Mouse (Mus musculus): ENCODE data around the gene Plekha6. TPM values are rescaled to one million over a fixed set of nuclear protein-coding genes. Genes with fewer than 3 reads are reported as not detected.

Plekha6 gene
- polyA plus RNA-seq, 1 experiment = 104 TPM

DNA sequence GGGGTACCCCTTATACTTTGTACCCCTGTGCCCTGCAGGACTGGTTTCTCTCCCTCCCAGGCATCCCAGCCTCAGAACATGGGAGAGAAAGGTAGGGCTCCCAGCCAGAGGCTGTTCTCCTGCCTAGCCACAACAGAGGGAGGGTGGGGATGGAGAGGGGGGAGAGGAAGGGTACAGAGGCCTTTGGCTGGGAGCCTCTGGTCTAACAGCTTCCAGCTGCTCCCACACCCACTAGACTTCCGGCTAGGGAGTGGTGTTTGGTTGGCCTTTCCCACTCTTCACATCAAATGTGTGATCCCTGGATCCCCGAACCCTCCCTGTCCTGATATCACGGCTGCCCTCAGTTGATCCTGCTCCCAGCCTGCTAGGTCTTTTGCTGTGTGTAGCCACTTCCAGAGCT is 76.9 kb downstream of the Plekha6 start:
- Histone ChIP-seq H3K27me3 (ENCODE audit: control insufficient read depth, insufficient read depth, low read length) (no peaks in the 10 kb centered on the region), H3K4me3 (ENCODE audit: low read depth, low read length) (peak overlapping the region; percentile 14), H3K27ac (ENCODE audit: insufficient read depth, low read depth, low read length) (peak overlapping the region; percentile 46), H3K4me1 (ENCODE audit: control insufficient read depth, insufficient read depth, insufficient read length, low read length) (peaks cover 46% of the 10 kb centered on the region), H3K36me3 (ENCODE audit: control insufficient read depth, insufficient read depth, low read length) (0 out of 2 replicates have a peak, but pooled peaks cover 2% of the 10 kb centered on the region)
- TF ChIP-seq POLR2A (IDR thresholded peaks at IDR 0.05; ENCODE audit: low read depth, low read length) = no peak
- TF ChIP-seq CTCF (IDR thresholded peaks at IDR 0.05; ENCODE audit: extremely low read depth, insufficient read length, insufficient replicate concordance, low read depth, low read length) = no peak
- WGBS = 14% methylated on average over 3 of the region's 3 CpGs

DNA sequence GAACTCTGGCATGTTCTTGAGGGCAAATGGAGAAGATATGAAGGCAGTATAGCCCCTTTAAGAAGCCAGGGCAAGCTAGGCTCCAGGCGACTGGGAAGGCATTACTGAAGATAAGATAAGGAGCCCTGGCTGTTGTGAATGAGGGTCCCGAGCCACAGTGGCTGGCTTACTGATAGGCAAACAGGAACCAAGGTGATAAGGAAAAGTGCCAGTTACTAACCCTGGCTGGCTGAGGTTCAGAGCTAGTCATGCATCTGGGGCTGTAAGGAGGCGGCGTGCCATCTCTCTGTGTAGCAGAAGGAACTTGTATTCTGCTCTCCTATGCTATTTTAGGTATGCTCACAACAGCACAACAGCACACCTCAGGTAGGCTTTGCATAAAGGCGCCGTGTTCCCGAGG is 80.7 kb downstream of the Plekha6 start:
- TF ChIP-seq POLR2A (IDR thresholded peaks at IDR 0.05; ENCODE audit: low read depth, low read length) = no peak
- TF ChIP-seq CTCF (IDR thresholded peaks at IDR 0.05; ENCODE audit: extremely low read depth, insufficient read length, insufficient replicate concordance, low read depth, low read length) = no peak
- Histone ChIP-seq H3K4me3 (ENCODE audit: low read depth, low read length) (no peak overlapping the region), H3K27me3 (ENCODE audit: control insufficient read depth, insufficient read depth, low read length) (no peaks in the 10 kb centered on the region), H3K27ac (ENCODE audit: insufficient read depth, low read depth, low read length) (peak overlapping the region; percentile 44; the same call in 1 of the 2 replicates), H3K36me3 (ENCODE audit: control insufficient read depth, insufficient read depth, low read length) (no peaks in the 10 kb centered on the region), H3K4me1 (ENCODE audit: control insufficient read depth, insufficient read depth, insufficient read length, low read length) (peaks cover 39% of the 10 kb centered on the region)
- WGBS = 21% methylated on average over 7 of the region's 7 CpGs

DNA sequence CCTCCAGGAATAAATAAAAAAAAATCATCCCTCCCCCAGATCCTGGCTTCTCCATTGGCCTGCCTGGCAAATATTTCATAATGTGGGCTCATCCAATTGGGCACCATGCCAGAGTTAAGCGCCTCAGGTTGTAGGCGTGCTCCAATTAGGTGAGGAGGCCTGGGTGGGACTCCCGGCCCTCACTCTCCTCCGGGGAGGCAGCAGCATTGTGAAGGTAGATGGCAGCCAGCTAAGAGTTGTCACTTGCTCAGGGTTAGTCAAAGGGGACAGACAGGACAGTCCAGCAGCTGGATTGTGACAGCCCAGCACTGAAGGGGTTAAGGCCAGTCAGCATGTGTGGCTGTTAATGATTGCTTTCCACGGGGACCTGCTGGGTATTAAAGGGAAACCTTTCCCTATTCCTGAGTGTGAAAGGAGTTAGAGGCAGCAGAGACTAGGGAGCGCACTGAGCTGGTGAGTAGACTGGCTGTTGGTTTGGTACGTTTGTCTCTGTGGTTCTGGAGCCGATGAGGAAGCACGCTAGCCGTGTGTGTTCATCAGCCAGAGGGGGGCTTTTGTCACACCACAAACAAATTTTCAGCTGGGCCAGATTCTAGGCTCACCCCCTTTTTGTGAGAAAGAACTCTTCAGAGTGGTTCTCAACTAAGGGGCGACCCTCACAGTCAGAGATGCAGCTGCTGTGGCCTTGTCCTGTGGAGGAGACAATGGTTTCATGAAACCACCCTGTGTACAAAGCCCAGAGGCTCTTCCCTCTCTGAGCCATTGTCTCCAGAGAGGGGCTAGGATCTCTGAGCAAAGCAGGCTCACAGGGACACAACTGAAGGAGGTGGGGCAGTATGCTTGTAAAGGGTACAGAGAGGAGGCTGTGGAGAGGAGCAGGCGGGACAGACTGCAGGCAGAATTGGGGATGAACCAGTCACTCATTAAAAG is 81.9 kb downstream of the Plekha6 start:
- peak overlapping the region; percentile 42 for H3K4me3 ChIP-seq (ENCODE audit: low read depth, low read length)
- peak overlapping the region; percentile 44 for H3K27ac ChIP-seq (ENCODE audit: insufficient read depth, low read depth, low read length)
- TF ChIP-seq POLR2A (IDR thresholded peaks at IDR 0.05; ENCODE audit: low read depth, low read length) = no peak
- no peak for TF ChIP-seq CTCF (IDR thresholded peaks at IDR 0.05; ENCODE audit: extremely low read depth, insufficient read length, insufficient replicate concordance, low read depth, low read length)
- no peaks in the 10 kb centered on the region for H3K27me3 ChIP-seq (ENCODE audit: control insufficient read depth, insufficient read depth, low read length)
- H3K36me3 ChIP-seq (ENCODE audit: control insufficient read depth, insufficient read depth, low read length) = no peaks in the 10 kb centered on the region
- H3K4me1 ChIP-seq (ENCODE audit: control insufficient read depth, insufficient read depth, insufficient read length, low read length) = peaks cover 41% of the 10 kb centered on the region
- 12% methylated on average over 12 of the region's 12 CpGs for whole genome bisulfite sequencing

DNA sequence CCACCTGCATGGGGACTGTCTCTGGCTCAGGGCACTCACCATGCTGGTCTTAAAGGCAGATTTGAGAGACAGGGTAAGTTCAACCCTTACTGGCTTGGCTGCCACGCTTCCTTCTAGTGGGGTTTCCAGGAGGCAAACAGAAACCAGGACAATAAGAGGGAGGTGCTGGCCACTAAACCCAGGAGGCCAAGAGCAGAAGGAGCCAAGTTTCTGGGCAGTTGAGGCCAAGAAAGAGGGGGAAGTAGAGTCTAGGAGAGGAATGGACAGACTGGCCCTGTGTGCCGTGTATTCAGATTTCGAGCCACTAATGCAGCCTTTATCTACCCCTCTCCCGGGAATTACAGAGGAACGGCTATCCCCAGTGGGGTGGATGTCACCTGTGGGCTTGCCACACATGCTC is 83.2 kb downstream of the Plekha6 start:
- TF ChIP-seq POLR2A (IDR thresholded peaks at IDR 0.05; ENCODE audit: low read depth, low read length) (no peak), CTCF (IDR thresholded peaks at IDR 0.05; ENCODE audit: extremely low read depth, insufficient read length, insufficient replicate concordance, low read depth, low read length) (no peak)
- Histone ChIP-seq H3K36me3 (ENCODE audit: control insufficient read depth, insufficient read depth, low read length) (no peaks in the 10 kb centered on the region), H3K27me3 (ENCODE audit: control insufficient read depth, insufficient read depth, low read length) (no peaks in the 10 kb centered on the region), H3K4me1 (ENCODE audit: control insufficient read depth, insufficient read depth, insufficient read length, low read length) (peaks cover 48% of the 10 kb centered on the region; the same call in 1 of the 2 replicates), H3K4me3 (ENCODE audit: low read depth, low read length) (0 out of 2 replicates have a peak overlapping the region, but pooled peaks have one; percentile 0), H3K27ac (ENCODE audit: insufficient read depth, low read depth, low read length) (no peak overlapping the region)
- 30% methylated on average over 5 of the region's 5 CpGs for WGBS

DNA sequence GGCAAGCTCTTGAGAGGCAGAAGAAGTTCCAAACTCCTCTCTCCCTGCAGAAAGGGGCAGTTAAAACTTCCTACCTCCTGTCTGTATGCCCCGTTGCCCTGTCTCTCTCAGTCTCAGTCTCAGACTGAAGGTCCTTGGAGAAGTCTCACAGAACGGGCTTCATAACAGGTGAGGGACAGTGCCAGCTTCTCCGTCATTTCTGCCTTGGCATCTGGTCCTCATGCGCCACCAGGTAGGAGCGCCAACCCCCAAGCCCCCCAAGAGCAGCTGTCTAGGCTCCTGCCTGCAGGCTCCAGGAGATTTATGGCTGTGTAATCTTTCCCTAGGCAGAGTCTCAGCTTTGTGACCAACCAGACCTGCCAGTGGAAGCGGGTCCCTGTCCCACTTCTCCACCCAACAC is 86.8 kb downstream of the Plekha6 start:
- Histone ChIP-seq H3K27me3 (ENCODE audit: control insufficient read depth, insufficient read depth, low read length) (no peaks in the 10 kb centered on the region), H3K27ac (ENCODE audit: insufficient read depth, low read depth, low read length) (peak overlapping the region; percentile 1; the same call in 1 of the 2 replicates), H3K4me1 (ENCODE audit: control insufficient read depth, insufficient read depth, insufficient read length, low read length) (peaks cover 58% of the 10 kb centered on the region), H3K36me3 (ENCODE audit: control insufficient read depth, insufficient read depth, low read length) (0 out of 2 replicates have a peak, but pooled peaks cover 2% of the 10 kb centered on the region), H3K4me3 (ENCODE audit: low read depth, low read length) (no peak overlapping the region)
- no peak for TF ChIP-seq CTCF (IDR thresholded peaks at IDR 0.05; ENCODE audit: extremely low read depth, insufficient read length, insufficient replicate concordance, low read depth, low read length)
- no peak for TF ChIP-seq POLR2A (IDR thresholded peaks at IDR 0.05; ENCODE audit: low read depth, low read length)
- WGBS = 59% methylated on average over 6 of the region's 6 CpGs

DNA sequence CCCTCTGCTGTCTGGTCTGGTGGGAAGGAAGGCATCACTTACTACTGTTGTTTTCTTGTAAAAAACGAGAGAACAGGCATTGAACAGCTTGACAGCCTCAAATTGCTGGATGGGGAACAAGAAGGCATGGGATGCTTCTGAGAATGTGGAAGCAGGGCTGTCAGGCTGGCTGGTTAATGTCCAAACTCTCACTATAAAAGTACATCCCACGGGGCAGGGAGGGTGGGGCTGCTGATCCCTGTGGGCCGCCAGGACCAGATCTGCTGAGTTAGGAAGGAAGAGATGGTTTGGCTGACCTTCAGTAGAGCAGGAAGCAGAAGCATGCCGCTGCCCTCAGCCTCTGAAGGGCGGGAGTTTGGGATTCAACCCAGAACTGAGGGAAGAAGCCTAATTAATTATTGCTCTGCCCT is 87.6 kb downstream of the Plekha6 start:
- 7% methylated on average over 5 of the region's 5 CpGs for WGBS
- Histone ChIP-seq H3K4me1 (ENCODE audit: control insufficient read depth, insufficient read depth, insufficient read length, low read length) (peaks cover 56% of the 10 kb centered on the region), H3K36me3 (ENCODE audit: control insufficient read depth, insufficient read depth, low read length) (peaks cover 9% of the 10 kb centered on the region; the same call in 1 of the 2 replicates), H3K27ac (ENCODE audit: insufficient read depth, low read depth, low read length) (peak overlapping the region; percentile 58), H3K27me3 (ENCODE audit: control insufficient read depth, insufficient read depth, low read length) (no peaks in the 10 kb centered on the region), H3K4me3 (ENCODE audit: low read depth, low read length) (no peak overlapping the region)
- TF ChIP-seq POLR2A (IDR thresholded peaks at IDR 0.05; ENCODE audit: low read depth, low read length) = no peak
- no peak for TF ChIP-seq CTCF (IDR thresholded peaks at IDR 0.05; ENCODE audit: extremely low read depth, insufficient read length, insufficient replicate concordance, low read depth, low read length)

DNA sequence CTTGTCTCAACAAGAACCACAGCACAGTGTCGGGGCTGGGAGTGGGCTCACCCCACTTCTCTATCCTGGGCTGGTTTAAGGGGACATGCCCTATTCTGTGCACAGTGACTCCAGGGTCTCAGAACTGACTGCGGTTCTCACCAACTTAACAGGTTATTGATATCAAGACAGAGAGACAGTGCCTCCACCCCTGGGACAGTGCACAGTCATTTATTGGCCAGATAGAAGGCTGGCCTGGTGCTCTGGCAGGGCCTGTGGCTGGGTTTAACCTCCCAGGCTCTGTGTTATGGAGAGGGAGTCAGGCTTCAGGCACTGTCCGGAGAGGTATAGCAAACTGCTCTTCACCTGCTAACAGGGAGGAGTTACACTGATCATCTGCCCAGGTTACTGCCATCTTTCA is 88.2 kb downstream of the Plekha6 start:
- Histone ChIP-seq H3K4me1 (ENCODE audit: control insufficient read depth, insufficient read depth, insufficient read length, low read length) (peaks cover 53% of the 10 kb centered on the region), H3K36me3 (ENCODE audit: control insufficient read depth, insufficient read depth, low read length) (peaks cover 10% of the 10 kb centered on the region; the same call in 1 of the 2 replicates), H3K4me3 (ENCODE audit: low read depth, low read length) (no peak overlapping the region), H3K27me3 (ENCODE audit: control insufficient read depth, insufficient read depth, low read length) (no peaks in the 10 kb centered on the region), H3K27ac (ENCODE audit: insufficient read depth, low read depth, low read length) (peak overlapping the region; percentile 58)
- TF ChIP-seq POLR2A (IDR thresholded peaks at IDR 0.05; ENCODE audit: low read depth, low read length) = no peak
- TF ChIP-seq CTCF (IDR thresholded peaks at IDR 0.05; ENCODE audit: extremely low read depth, insufficient read length, insufficient replicate concordance, low read depth, low read length) = no peak
- WGBS = 66% methylated on average over 3 of the region's 3 CpGs

Measured in small intestine, adult 2 months (tissue).